Mouse (Mus musculus): Measurements from ENCODE around the gene 1190002N15Rik.

Gene 1190002N15Rik

GRCm38 (mm10) chr9:94537970-94538822 lies at the start of gene 1190002N15Rik:
Gene 1190002N15Rik, minus strand, starts transcription at chr9:94538081.
- DNase-seq (ENCODE audit: extremely low spot score, low read depth, low spot score): no peak

GRCm38 (mm10) chr9:94582309-94582708 lies 44.4 kb upstream of the 1190002N15Rik start:
- DNase-seq (ENCODE audit: extremely low spot score, low read depth, low spot score): no peak

GRCm38 (mm10) chr9:94581661-94582060 lies 43.8 kb upstream of the 1190002N15Rik start:
- DNase-seq (ENCODE audit: extremely low spot score, low read depth, low spot score): no peak

- no peak for DNase-seq (ENCODE audit: extremely low spot score, low read depth, low spot score)
These were observed 42.3 kb upstream of the 1190002N15Rik start for GRCm38 (mm10) chr9:94580071-94580737.

GRCm38 (mm10) chr9:94571802-94572201 lies 33.9 kb upstream of the 1190002N15Rik start:
- DNase-seq (ENCODE audit: extremely low spot score, low read depth, low spot score): no peak

- DNase-seq (ENCODE audit: extremely low spot score, low read depth, low spot score): no peak
These were observed 30.5 kb upstream of the 1190002N15Rik start for GRCm38 (mm10) chr9:94568386-94568785.

GRCm38 (mm10) chr9:94567722-94568314 lies 29.9 kb upstream of the 1190002N15Rik start:
- DNase-seq (ENCODE audit: extremely low spot score, low read depth, low spot score): no peak

GRCm38 (mm10) chr9:94556776-94557514 lies 19.1 kb upstream of the 1190002N15Rik start:
- no peak for DNase-seq (ENCODE audit: extremely low spot score, low read depth, low spot score)

- no peak for DNase-seq (ENCODE audit: extremely low spot score, low read depth, low spot score)
These were observed 18.4 kb upstream of the 1190002N15Rik start for GRCm38 (mm10) chr9:94556249-94556648.

- no peak for DNase-seq (ENCODE audit: extremely low spot score, low read depth, low spot score)
These were observed 12.7 kb upstream of the 1190002N15Rik start for GRCm38 (mm10) chr9:94550493-94551095.

GRCm38 (mm10) chr9:94543881-94544280 lies 6.0 kb upstream of the 1190002N15Rik start:
- no peak for DNase-seq (ENCODE audit: extremely low spot score, low read depth, low spot score)

- no peak for DNase-seq (ENCODE audit: extremely low spot score, low read depth, low spot score)
These were observed 2.6 kb upstream of the 1190002N15Rik start for GRCm38 (mm10) chr9:94540343-94541095.

- no peak for DNase-seq (ENCODE audit: extremely low spot score, low read depth, low spot score)
These were observed 1.5 kb upstream of the 1190002N15Rik start for GRCm38 (mm10) chr9:94539346-94539865.

GRCm38 (mm10) chr9:94538823-94539143 lies 902 bp upstream of the 1190002N15Rik start:
- DNase-seq (ENCODE audit: extremely low spot score, low read depth, low spot score): no peak

- no peak for DNase-seq (ENCODE audit: extremely low spot score, low read depth, low spot score)
These were observed 597 bp downstream of the 1190002N15Rik start for GRCm38 (mm10) chr9:94537051-94537917.

- DNase-seq (ENCODE audit: extremely low spot score, low read depth, low spot score): no peak
These were observed 1.5 kb downstream of the 1190002N15Rik start for GRCm38 (mm10) chr9:94536261-94536905.

GRCm38 (mm10) chr9:94534795-94535194 lies 3.1 kb downstream of the 1190002N15Rik start:
- no peak for DNase-seq (ENCODE audit: extremely low spot score, low read depth, low spot score)

GRCm38 (mm10) chr9:94534226-94534625 lies 3.7 kb downstream of the 1190002N15Rik start:
- no peak for DNase-seq (ENCODE audit: extremely low spot score, low read depth, low spot score)

Data from hindlimb bud, embryonic 11.5 days (tissue).